Comparison of ENCODE assay signal across 7 mouse cellular contexts in genomic region chr8:22376903-22377302, GRCm38 (mm10). TPM values are rescaled to one million over a fixed set of nuclear protein-coding genes. Genes with fewer than 3 reads are reported as not detected.
DNase-seq lines count a peak whose midpoint lies in the region.

No protein-coding gene starts in this region.

- intact Hi-C loops in heart, postnatal 10 days (cut with DNase I), result loop anchor here (1.0 to 10.0 kb wide), 2 partner anchors 185 to 382 kb away; partner anchors contain the start of gene Vps36

- peak; percentile 22 for DNase-seq in CD4-positive helper T cell, adult 2 months (ENCODE audit: low read depth, low spot score)
- DNase-seq in R1 (ENCODE audit: low read depth, low spot score), result peak; percentile 46
- DNase-seq in fibroblast of lung, adult 2 months (ENCODE audit: low read depth), result peak; percentile 5
- peak; percentile 61 to 71 for DNase-seq in heart, postnatal 10 days
- DNase-seq in kidney, postnatal 36 days, result peak; percentile 48 to 76
- peak; percentile 64 for DNase-seq in mesoderm, embryonic 11.5 days (ENCODE audit: low read depth, low spot score)
- DNase-seq in thymus, postnatal 14 days, result peak; percentile 71

RNA-seq across cellular contexts. Expression of gene Slc25a15, which starts 21.5 kb away (rescaled TPM):
- 10 to 100 TPM; 12.8 to 13.7 TPM for total RNA-seq in heart, postnatal 10 days (2021)

RNA-seq across cellular contexts. Expression of gene Mrps31, which starts 34.3 kb away (rescaled TPM):
- 10 to 100 TPM; 53.9 to 54.4 TPM for total RNA-seq in heart, postnatal 10 days (2021)

Comparison
In these comparisons a context has a peak if more than half of its experiments do, and no peak if none do; other contexts are left out.
1. Peak in every context shown above with its lines: DNase-seq.
2. DNase-seq: peak in every context shown above with its lines; median percentile 71 in thymus, postnatal 14 days; 66 in heart, postnatal 10 days; 64 in mesoderm, embryonic 11.5 days; 62 in kidney, postnatal 36 days; 46 in R1; 22 in CD4-positive helper T cell, adult 2 months; 5 in fibroblast of lung, adult 2 months.